ENCODE assay signal across 29 mouse cellular contexts in the genomic region with DNA sequence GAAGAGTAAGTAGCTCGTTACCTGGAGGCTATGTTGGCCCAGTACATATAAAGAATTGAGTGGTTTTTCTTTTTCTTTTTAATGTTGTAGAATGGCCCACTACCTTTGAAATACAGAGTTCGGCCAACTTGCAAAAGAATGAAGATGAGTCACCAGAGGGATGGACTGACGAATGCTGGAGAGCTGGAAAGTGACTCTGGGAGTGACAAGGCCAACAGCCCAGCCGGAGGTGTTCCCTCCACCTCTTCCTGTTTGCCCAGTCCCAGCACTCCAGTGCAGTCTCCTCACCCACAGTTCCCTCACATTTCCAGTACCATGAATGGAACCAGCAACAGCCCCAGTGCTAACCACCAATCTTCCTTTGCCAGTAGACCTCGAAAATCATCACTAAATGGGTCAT. TPM values are rescaled to one million over a fixed set of nuclear protein-coding genes. Genes with fewer than 3 reads are reported as not detected.
"Had no signal": no experiment of that assay in that cellular context is flagged by ENCODE, and none has a peak within 500 bp of the region (broad histone marks: within the 10 kb centered on the region; RNA-seq: fewer than 3 reads in every experiment).

No protein-coding gene starts in this region.

- H3K4me3 ChIP-seq: heart, embryonic 10.5 days; heart, embryonic 13.5 days; heart, embryonic 15.5 days; hindbrain, embryonic 13.5 days; hindbrain, embryonic 15.5 days; kidney, embryonic 15.5 days; limb, embryonic 13.5 days; limb, embryonic 15.5 days; liver, embryonic 12.5 days had no signal

- H3K27ac ChIP-seq: heart, embryonic 10.5 days; heart, embryonic 13.5 days; heart, embryonic 15.5 days; hindbrain, embryonic 13.5 days; hindbrain, embryonic 15.5 days; hindbrain, postnatal 0 days; kidney, embryonic 15.5 days; kidney, postnatal 0 days; limb, embryonic 13.5 days; limb, embryonic 15.5 days; liver, embryonic 12.5 days; liver, embryonic 14.5 days had no signal

- DNase-seq: gastrocnemius, postnatal 14 days; gastrocnemius, postnatal 36 days; heart, adult 18-20 months; heart, postnatal 14 days; heart, postnatal 36 days; kidney, adult 11 months; kidney, adult 2 months; kidney, adult 9 months; kidney, postnatal 14 days; kidney, postnatal 36 days; layer of hippocampus, adult 9-11 months; layer of hippocampus, postnatal 36 days; left cerebral cortex, postnatal 4 days had no signal

- H3K9me3 ChIP-seq: heart, embryonic 10.5 days; heart, embryonic 13.5 days; heart, embryonic 15.5 days; hindbrain, embryonic 13.5 days; hindbrain, embryonic 15.5 days; kidney, embryonic 15.5 days; limb, embryonic 13.5 days; limb, embryonic 15.5 days; liver, embryonic 12.5 days had no signal

- H3K4me2 ChIP-seq: heart, embryonic 13.5 days; heart, embryonic 15.5 days; hindbrain, embryonic 13.5 days; hindbrain, embryonic 15.5 days; kidney, embryonic 15.5 days; limb, embryonic 13.5 days; limb, embryonic 15.5 days; liver, embryonic 12.5 days had no signal

- H3K9ac ChIP-seq: heart, embryonic 13.5 days; heart, embryonic 15.5 days; hindbrain, embryonic 13.5 days; hindbrain, embryonic 15.5 days; kidney, embryonic 15.5 days; limb, embryonic 13.5 days; limb, embryonic 15.5 days; liver, embryonic 12.5 days; liver, embryonic 14.5 days had no signal

- ATAC-seq: hindbrain, postnatal 0 days; intestine, embryonic 16.5 days; liver, embryonic 12.5 days had no signal

RNA-seq across cellular contexts. Expression of gene Spag6, which starts 9.8 kb away (rescaled TPM):
- polyA plus RNA-seq: heart, embryonic 10.5 days; heart, embryonic 13.5 days; intestine, embryonic 14.5 days; kidney, embryonic 15.5 days; limb, embryonic 11.5 days; limb, embryonic 13.5 days; liver, adult 2 months; liver, embryonic 12.5 days; liver, embryonic 14.5 days had no signal
